Mouse (Mus musculus): ENCODE measurements around the gene Pagr1b. TPM values are rescaled to one million over a fixed set of nuclear protein-coding genes. Genes with fewer than 3 reads are reported as not detected.

The Pagr1b gene
- total RNA-seq (2021) = 1 to 10 TPM in 1 of 2 experiments, not detected in 1; 3.0 TPM
- long read RNA-seq, experiment 1, partial matches to known transcripts = 0 of 1 reads
- long read RNA-seq, experiment 1, other reads (novel, unspliced or antisense) = 1 of 1 reads
- long read RNA-seq, experiment 2, partial matches to known transcripts = 0 of 3 reads
- long read RNA-seq, experiment 2, other reads (novel, unspliced or antisense) = 3 of 3 reads

GRCm38 (mm10) chr7:127016481-127016485 lies at the start of gene Pagr1b:
Pagr1b (minus strand) TSS chr7:127016484.
- no peak for DNase-seq

- no peak for DNase-seq
These were observed 49.3 kb upstream of the Pagr1b start for GRCm38 (mm10) chr7:127065538-127065937.

GRCm38 (mm10) chr7:127055026-127055585 lies 38.8 kb upstream of the Pagr1b start:
- DNase-seq = no peak

GRCm38 (mm10) chr7:127041851-127042672 lies 25.8 kb upstream of the Pagr1b start, which contains the start of gene Kif22:
Kif22 (minus strand) TSS chr7:127042471.
- DNase-seq = peak; percentile 91

- no peak for DNase-seq
These were observed 15.0 kb upstream of the Pagr1b start for GRCm38 (mm10) chr7:127031244-127031643.

- DNase-seq = no peak
These were observed 13.9 kb upstream of the Pagr1b start for GRCm38 (mm10) chr7:127030172-127030571.

- no peak for DNase-seq
These were observed 11.6 kb upstream of the Pagr1b start for GRCm38 (mm10) chr7:127027885-127028284.

- DNase-seq = peak; percentile 99 to 100
These were observed 10.9 kb upstream of the Pagr1b start, which contains the start of gene Maz for GRCm38 (mm10) chr7:127026984-127027726. Maz (minus strand) TSS chr7:127027037.

GRCm38 (mm10) chr7:127026616-127026983 lies 10.3 kb upstream of the Pagr1b start:
- DNase-seq = peak in 1 of 2 experiments; percentile 93

GRCm38 (mm10) chr7:127026161-127026600 lies 9.9 kb upstream of the Pagr1b start:
- peak; percentile 59 to 80 for DNase-seq

GRCm38 (mm10) chr7:127025556-127026160 lies 9.4 kb upstream of the Pagr1b start:
- DNase-seq = peak; percentile 66 to 79

GRCm38 (mm10) chr7:127024755-127025555 lies 8.7 kb upstream of the Pagr1b start:
- peak; percentile 83 to 84 for DNase-seq

GRCm38 (mm10) chr7:127023896-127024690 lies 7.8 kb upstream of the Pagr1b start:
- no peak for DNase-seq

GRCm38 (mm10) chr7:127023272-127023691 lies 7.0 kb upstream of the Pagr1b start:
- no peak for DNase-seq

- no peak for DNase-seq
These were observed 6.4 kb upstream of the Pagr1b start for GRCm38 (mm10) chr7:127022528-127023271.

- no peak for DNase-seq
These were observed 5.6 kb upstream of the Pagr1b start for GRCm38 (mm10) chr7:127021563-127022527.

GRCm38 (mm10) chr7:127020901-127021562 lies 4.7 kb upstream of the Pagr1b start, which contains the start of the genes Gm42742 and Prrt2:
Gm42742 (minus strand) TSS chr7:127021097.
Prrt2 (minus strand) TSS chr7:127021211.
- peak; percentile 49 to 67 for DNase-seq

- DNase-seq = no peak
These were observed 4.2 kb upstream of the Pagr1b start for GRCm38 (mm10) chr7:127020491-127020890.

Data from adrenal gland, postnatal 36 days (tissue).